Mouse (Mus musculus) C2C12 (cell line): ENCODE data around the gene Ube2b. TPM values are rescaled to one million over a fixed set of nuclear protein-coding genes. Genes with fewer than 3 reads are reported as not detected.
A peak's percentile ranks its signal among the peaks of the same experiment; 100 is the strongest.

ENCODE experiments used
- H3K27me3 ChIP-seq: one replicate; pipeline ENCODE4 v1.6.1; 2011; ENCODE audit not compliant: control insufficient read depth, insufficient read depth, insufficient read length
- H3K36me3 ChIP-seq: one replicate; pipeline ENCODE4 v1.6.1; 2011; ENCODE audit not compliant: control insufficient read depth, insufficient read depth
- H3K4me3 ChIP-seq: one replicate; pipeline ENCODE4 v1.5.1; 2011; ENCODE audit warnings: mild to moderate bottlenecking, control low read depth; ENCODE audit not compliant: poor library complexity, insufficient read depth, severe bottlenecking
- H3K79me2 ChIP-seq: one replicate; pipeline ENCODE4 v1.6.1; 2011; ENCODE audit not compliant: control insufficient read depth, insufficient read depth
- H3K79me3 ChIP-seq: one replicate; pipeline ENCODE4 v1.6.1; 2011; ENCODE audit warnings: low read depth, control low read depth
- H3ac ChIP-seq: one replicate; pipeline ENCODE3; 2011; ENCODE audit warnings: low read depth; ENCODE audit not compliant: control insufficient read depth, insufficient read length
- CEBPB ChIP-seq: IDR thresholded peaks from one replicate; pipeline ENCODE4 v1.6.1; 2011; ENCODE audit warnings: low read depth, mild to moderate bottlenecking, control low read depth, moderate library complexity
- CTCF ChIP-seq: IDR thresholded peaks from one replicate; pipeline ENCODE4 v1.5.1; 2011; ENCODE audit not compliant: control insufficient read depth, insufficient read depth, insufficient read length
- FOSL1 ChIP-seq: IDR thresholded peaks from one replicate; pipeline ENCODE4 v1.8.0; 2011; ENCODE audit warnings: mild to moderate bottlenecking, low read length; ENCODE audit not compliant: poor library complexity, insufficient read depth, severe bottlenecking
- MAX ChIP-seq: IDR thresholded peaks from one replicate; pipeline ENCODE4 v1.6.1; 2011; ENCODE audit warnings: mild to moderate bottlenecking, control low read depth
- MYOD1 ChIP-seq: IDR thresholded peaks from one replicate; pipeline ENCODE4 v1.6.1; 2011; ENCODE audit warnings: low read depth; ENCODE audit not compliant: control insufficient read depth, insufficient read length
- MYOG ChIP-seq: IDR thresholded peaks from one replicate; pipeline ENCODE4 v1.6.1; 2011; ENCODE audit not compliant: control insufficient read depth, insufficient read length; ENCODE audit errors: extremely low read depth
- USF1 ChIP-seq: IDR thresholded peaks from one replicate; pipeline ENCODE4 v1.6.1; 2011; ENCODE audit warnings: low read depth, mild to moderate bottlenecking, control low read depth, moderate library complexity
- polyA plus RNA-seq: library from polyadenylated mRNA; unstranded; fragments of >200 nt; fragmentation: generic; extraction: Trizol; gene quantifications from one replicate; pipeline ENCODE4 v1.2.1, GENCODE M21; 2012; ENCODE audit warnings: missing spikeins

The Ube2b gene
- polyA plus RNA-seq, 1 experiment = 49.4 TPM

GRCm38 (mm10) chr11:51945548-51945947, 55.0 kb downstream of the Ube2b start:
- Histone ChIP-seq H3K36me3 (no peaks in the 10 kb centered on the region), H3K27me3 (no peaks in the 10 kb centered on the region), H3K79me3 (no peaks in the 10 kb centered on the region), H3K79me2 (no peaks in the 10 kb centered on the region), H3K4me3 (no peak overlapping the region), H3ac (peak overlapping the region; percentile 15)
- no peak for TF ChIP-seq CTCF
- TF ChIP-seq MAX = peak; percentile 67
- TF ChIP-seq MYOD1 = peak; percentile 35
- TF ChIP-seq CEBPB = no peak
- TF ChIP-seq MYOG = no peak

GRCm38 (mm10) chr11:51944239-51944638, 56.3 kb downstream of the Ube2b start:
- Histone ChIP-seq H3K4me3 (no peak overlapping the region), H3K27me3 (no peaks in the 10 kb centered on the region), H3ac (no peak overlapping the region), H3K79me3 (no peaks in the 10 kb centered on the region), H3K79me2 (no peaks in the 10 kb centered on the region), H3K36me3 (no peaks in the 10 kb centered on the region)
- TF ChIP-seq MYOD1 = no peak
- TF ChIP-seq MYOG = no peak
- no peak for TF ChIP-seq USF1
- TF ChIP-seq CTCF = no peak
- no peak for TF ChIP-seq CEBPB

GRCm38 (mm10) chr11:51943500-51943841, 57.1 kb downstream of the Ube2b start:
- no peaks in the 10 kb centered on the region for H3K36me3 ChIP-seq
- no peak overlapping the region for H3K4me3 ChIP-seq
- no peaks in the 10 kb centered on the region for H3K79me3 ChIP-seq
- no peaks in the 10 kb centered on the region for H3K27me3 ChIP-seq
- TF ChIP-seq FOSL1 (no peak), MYOG (no peak), CTCF (no peak), MAX (no peak), CEBPB (no peak), USF1 (no peak), MYOD1 (no peak)
- no peak overlapping the region for H3ac ChIP-seq
- no peaks in the 10 kb centered on the region for H3K79me2 ChIP-seq

- H3ac ChIP-seq = no peak overlapping the region
- no peaks in the 10 kb centered on the region for H3K27me3 ChIP-seq
- no peaks in the 10 kb centered on the region for H3K79me2 ChIP-seq
- no peaks in the 10 kb centered on the region for H3K36me3 ChIP-seq
- no peaks in the 10 kb centered on the region for H3K79me3 ChIP-seq
- no peak for TF ChIP-seq CTCF
- no peak for TF ChIP-seq MAX
- TF ChIP-seq MYOD1 = peak; percentile 53
- TF ChIP-seq USF1 = no peak
- no peak for TF ChIP-seq MYOG
- no peak for TF ChIP-seq CEBPB
- no peak for TF ChIP-seq FOSL1
- H3K4me3 ChIP-seq = no peak overlapping the region
These were observed 57.7 kb downstream of the Ube2b start for GRCm38 (mm10) chr11:51942602-51943499.

GRCm38 (mm10) chr11:51940511-51940955, 60.0 kb downstream of the Ube2b start:
- Histone ChIP-seq H3K79me3 (no peaks in the 10 kb centered on the region), H3K79me2 (no peaks in the 10 kb centered on the region)
- peak; percentile 72 for TF ChIP-seq MYOD1
- TF ChIP-seq CTCF = no peak
- peak; percentile 21 for TF ChIP-seq FOSL1
- TF ChIP-seq CEBPB = peak; percentile 99
- TF ChIP-seq MAX = no peak
- no peak for TF ChIP-seq USF1
- TF ChIP-seq MYOG = no peak

GRCm38 (mm10) chr11:51939590-51939955, 61.0 kb downstream of the Ube2b start:
- no peaks in the 10 kb centered on the region for H3K79me2 ChIP-seq
- TF ChIP-seq USF1 (no peak), MYOD1 (no peak), CTCF (no peak)
- no peak overlapping the region for H3ac ChIP-seq
- no peaks in the 10 kb centered on the region for H3K79me3 ChIP-seq
- no peaks in the 10 kb centered on the region for H3K27me3 ChIP-seq
- H3K36me3 ChIP-seq = no peaks in the 10 kb centered on the region
- H3K4me3 ChIP-seq = no peak overlapping the region

More at GRCm38 (mm10) chr11:51940511-51940955, 60.0 kb downstream of the Ube2b start:
- Histone ChIP-seq H3K27me3 (no peaks in the 10 kb centered on the region), H3K4me3 (no peak overlapping the region), H3ac (peak overlapping the region; percentile 19), H3K36me3 (no peaks in the 10 kb centered on the region)
